8 mouse cellular contexts compared by ENCODE assay signal in genomic region chr10:62449364-62450279, GRCm38 (mm10). TPM values are rescaled to one million over a fixed set of nuclear protein-coding genes. Genes with fewer than 3 reads are reported as not detected.
DNase-seq lines count a peak whose midpoint lies in the region; ATAC-seq lines count a peak whose summit lies in the region.

TSS of gene 4930507D05Rik (plus strand) at chr10:62449489.
TSS of gene Supv3l1 (minus strand) at chr10:62449738.

- H3K27ac ChIP-seq in hindbrain, embryonic 14.5 days: peak within 1 kb of the TSS; percentile 87

- peaks cover 18% of the 10 kb centered on the region for H3K4me1 ChIP-seq in hindbrain, embryonic 14.5 days (replicated peaks; ENCODE audit: control insufficient read depth, insufficient read depth, low read length)

- H3K36me3 ChIP-seq in hindbrain, embryonic 14.5 days (replicated peaks; ENCODE audit: control insufficient read depth, insufficient read depth): peaks cover 38% of the 10 kb centered on the region

- under 1% methylated on average over 73 of the region's 73 CpGs for WGBS in hindbrain, embryonic 14.5 days

- peak within 1 kb of the TSS; percentile 85 for H3K4me3 ChIP-seq in hindbrain, embryonic 14.5 days (replicated peaks; ENCODE audit: low read length)

- DNase-seq in R1 (ENCODE audit: low read depth, low spot score): peak; percentile 93
- DNase-seq in cerebellum, postnatal 25 days: peak; percentile 96
- peak; percentile 92 for DNase-seq in frontal cortex, postnatal 25 days (ENCODE audit: low spot score in 2 of 2)
- peak; percentile 94 for DNase-seq in hindbrain, embryonic 14.5 days (ENCODE audit: low spot score)
- DNase-seq in layer of hippocampus, postnatal 36 days: peak; percentile 90 to 93
- DNase-seq in lung, postnatal 36 days: peak; percentile 94
- peak; percentile 95 for DNase-seq in retina, postnatal 1 day
- peak; percentile 78 to 98 for DNase-seq in urinary bladder, adult 18-20 months (ENCODE audit: low spot score in 2 of 2)

- H3K4me2 ChIP-seq in hindbrain, embryonic 14.5 days (replicated peaks): peak within 1 kb of the TSS; percentile 69

- peak; percentile 93 for ATAC-seq in hindbrain, embryonic 14.5 days (ENCODE audit: low FRiP score)

- H3K9ac ChIP-seq in hindbrain, embryonic 14.5 days: peak within 1 kb of the TSS; percentile 92

- H3K27me3 ChIP-seq in hindbrain, embryonic 14.5 days (ENCODE audit: control insufficient read depth, insufficient read depth, low read length): no peaks in the 10 kb centered on the region

- H3K9me3 ChIP-seq in hindbrain, embryonic 14.5 days (ENCODE audit: control insufficient read depth, low read length): no peaks in the 10 kb centered on the region

RNA-seq across cellular contexts. Expression of gene 4930507D05Rik, which starts in this region (rescaled TPM):
- 1.3 and 1.8 TPM in 2 replicates for polyA plus RNA-seq in hindbrain, embryonic 14.5 days (2014; fragmentation: Nextera tagmentation; extraction: Ambion mirVana)
- total RNA-seq in layer of hippocampus, postnatal 36 days (2021): 1 to 10 TPM; 1.2 to 1.3 TPM

RNA-seq across cellular contexts. Expression of gene Supv3l1, which starts in this region (rescaled TPM):
- polyA plus RNA-seq in hindbrain, embryonic 14.5 days (2014; fragmentation: Nextera tagmentation; extraction: Ambion mirVana): 18.8 and 20.5 TPM in 2 replicates
- total RNA-seq in layer of hippocampus, postnatal 36 days (2021): 10 to 100 TPM; 25.2 to 26.6 TPM

Comparison
In these comparisons a context has a peak if more than half of its experiments do, and no peak if none do; other contexts are left out.
1. Peak in every context shown above with its lines: DNase-seq, ATAC-seq, H3K4me3 ChIP-seq and H3K27ac ChIP-seq.